8 mouse cellular contexts compared by ENCODE assay signal in genomic region chr16:20620399-20620735, GRCm38 (mm10). TPM values are rescaled to one million over a fixed set of nuclear protein-coding genes. Genes with fewer than 3 reads are reported as not detected.
A peak's percentile ranks its signal among the peaks of the same experiment; 100 is the strongest.
DNase-seq lines count a peak whose midpoint lies in the region; ATAC-seq lines count a peak whose summit lies in the region.

No protein-coding gene starts in this region.

- peak overlapping the region; percentile 100 for H3K4me2 ChIP-seq in heart, embryonic 15.5 days
- peak overlapping the region; percentile 89 for H3K4me2 ChIP-seq in midbrain, embryonic 14.5 days (ENCODE audit: low read length)

- H3K4me1 ChIP-seq in heart, embryonic 15.5 days (replicated peaks): peaks cover 33% of the 10 kb centered on the region
- H3K4me1 ChIP-seq in hindbrain, embryonic 10.5 days (replicated peaks): peaks cover 40% of the 10 kb centered on the region
- H3K4me1 ChIP-seq in midbrain, embryonic 14.5 days (ENCODE audit: control insufficient read depth, insufficient read depth, low read length): peaks cover 24% of the 10 kb centered on the region

- no peak overlapping the region for H3K27ac ChIP-seq in heart, embryonic 15.5 days
- H3K27ac ChIP-seq in hindbrain, embryonic 10.5 days: peak overlapping the region; percentile 95
- H3K27ac ChIP-seq in midbrain, embryonic 14.5 days (replicated peaks; ENCODE audit: low read depth, low read length): peak overlapping the region; percentile 93

- H3K9ac ChIP-seq in heart, embryonic 15.5 days: no peak overlapping the region
- peak overlapping the region; percentile 83 for H3K9ac ChIP-seq in midbrain, embryonic 14.5 days (replicated peaks; ENCODE audit: low read length)

- DNase-seq in heart, adult 8-10 months (ENCODE audit: low spot score): no peak
- peak; percentile 35 for DNase-seq in R1 (ENCODE audit: low read depth, low spot score)
- DNase-seq in hindbrain, embryonic 10.5 days (ENCODE audit: low spot score): no peak
- DNase-seq in midbrain, embryonic 14.5 days: peak; percentile 53
- no peak for DNase-seq in layer of hippocampus, postnatal 14 days (ENCODE audit: low spot score in 2 of 2)
- DNase-seq in c-Kit-positive CD71-positive TER-119-positive erythroid progenitor cells, embryonic 14.5 days (ENCODE audit: low spot score): no peak
- DNase-seq in adrenal gland, postnatal 25 days: no peak

- H3K27me3 ChIP-seq in heart, embryonic 15.5 days: peaks cover 64% of the 10 kb centered on the region
- peaks cover 26% of the 10 kb centered on the region for H3K27me3 ChIP-seq in hindbrain, embryonic 10.5 days (ENCODE audit: insufficient read depth, poor library complexity, severe bottlenecking)
- no peaks in the 10 kb centered on the region for H3K27me3 ChIP-seq in midbrain, embryonic 14.5 days (ENCODE audit: control insufficient read depth, insufficient read depth, low read length)

- 2% methylated on average over 9 of the region's 9 CpGs for WGBS in heart, embryonic 15.5 days
- WGBS in hindbrain, embryonic 10.5 days: 1% methylated on average over 9 of the region's 9 CpGs
- 1% methylated on average over 9 of the region's 9 CpGs for WGBS in midbrain, embryonic 14.5 days

- H3K4me3 ChIP-seq in heart, embryonic 15.5 days: peak overlapping the region; percentile 69
- H3K4me3 ChIP-seq in hindbrain, embryonic 10.5 days: peak overlapping the region; percentile 80
- peak overlapping the region; percentile 82 for H3K4me3 ChIP-seq in midbrain, embryonic 14.5 days (replicated peaks; ENCODE audit: low read depth, low read length)

- no peak for ATAC-seq in heart, embryonic 15.5 days (replicated peaks; ENCODE audit: insufficient number of reproducible peaks, insufficient read depth, low FRiP score, low read depth)
- peak; percentile 6; the same call in 1 of the 2 replicates for ATAC-seq in midbrain, embryonic 14.5 days (ENCODE audit: low FRiP score, low TSS enrichment)

- H3K36me3 ChIP-seq in heart, embryonic 15.5 days: no peaks in the 10 kb centered on the region
- H3K36me3 ChIP-seq in hindbrain, embryonic 10.5 days: peaks cover 16% of the 10 kb centered on the region
- H3K36me3 ChIP-seq in midbrain, embryonic 14.5 days (ENCODE audit: control insufficient read depth, insufficient read depth, low read length): 0 out of 2 replicates have a peak, but pooled peaks cover 4% of the 10 kb centered on the region

- no peaks in the 10 kb centered on the region for H3K9me3 ChIP-seq in heart, embryonic 15.5 days (replicated peaks)
- no peaks in the 10 kb centered on the region for H3K9me3 ChIP-seq in hindbrain, embryonic 10.5 days
- H3K9me3 ChIP-seq in midbrain, embryonic 14.5 days (ENCODE audit: control insufficient read depth, low read length): no peaks in the 10 kb centered on the region

RNA-seq across cellular contexts. Expression of gene Camk2n2, which starts 0.7 kb away (rescaled TPM):
- polyA plus RNA-seq in heart, embryonic 15.5 days (2015; fragmentation: Nextera tagmentation; extraction: Ambion mirVana): 0.31 and 0.46 TPM in 2 replicates
- total RNA-seq in heart, adult 8-10 months (2022): 1 to 10 TPM in 3 of 4 experiments, under 1 TPM in 1; 0.79 to 1.7 (median 1.3) TPM
- polyA plus RNA-seq in hindbrain, embryonic 10.5 days (2016; fragmentation: Nextera tagmentation; extraction: Ambion mirVana): 2.6 and 4.2 TPM in 2 replicates
- polyA plus RNA-seq in midbrain, embryonic 14.5 days (2014; fragmentation: Nextera tagmentation; extraction: Ambion mirVana): 35.6 and 54.4 TPM in 2 replicates
- 100 to 1,000 TPM; 118 to 125 TPM for total RNA-seq in layer of hippocampus, postnatal 14 days (2021)
- 15.8 and 27.8 TPM in 2 replicates for total RNA-seq in adrenal gland, postnatal 25 days (2021)

RNA-seq across cellular contexts. Expression of gene Alg3, which starts 8.8 kb away (rescaled TPM):
- polyA plus RNA-seq in heart, embryonic 15.5 days (2015; fragmentation: Nextera tagmentation; extraction: Ambion mirVana): 23.6 and 30.7 TPM in 2 replicates
- 10 to 100 TPM in 1 of 4 experiments, 1 to 10 TPM in 3; 7.3 to 11.2 (median 8.9) TPM for total RNA-seq in heart, adult 8-10 months (2022)
- polyA plus RNA-seq in hindbrain, embryonic 10.5 days (2016; fragmentation: Nextera tagmentation; extraction: Ambion mirVana): 59.2 and 61.3 TPM in 2 replicates
- polyA plus RNA-seq in midbrain, embryonic 14.5 days (2014; fragmentation: Nextera tagmentation; extraction: Ambion mirVana): 43.4 and 46.3 TPM in 2 replicates
- 10 to 100 TPM; 12.3 to 14.1 TPM for total RNA-seq in layer of hippocampus, postnatal 14 days (2021)
- 26.2 and 41.4 TPM in 2 replicates for total RNA-seq in adrenal gland, postnatal 25 days (2021)

RNA-seq across cellular contexts. Expression of gene Gm49333, which starts 9.0 kb away (rescaled TPM):
- polyA plus RNA-seq in heart, embryonic 15.5 days (2015; fragmentation: Nextera tagmentation; extraction: Ambion mirVana): not detected in 2 replicates
- total RNA-seq in heart, adult 8-10 months (2022): not detected
- polyA plus RNA-seq in hindbrain, embryonic 10.5 days (2016; fragmentation: Nextera tagmentation; extraction: Ambion mirVana): 0.18 TPM in 1 of 2 replicates, not detected in the other
- not detected in 2 replicates for polyA plus RNA-seq in midbrain, embryonic 14.5 days (2014; fragmentation: Nextera tagmentation; extraction: Ambion mirVana)
- total RNA-seq in layer of hippocampus, postnatal 14 days (2021): not detected
- total RNA-seq in adrenal gland, postnatal 25 days (2021): not detected in 2 replicates

RNA-seq across cellular contexts. Expression of gene Eef1akmt4, which starts 9.0 kb away (rescaled TPM):
- polyA plus RNA-seq in heart, embryonic 15.5 days (2015; fragmentation: Nextera tagmentation; extraction: Ambion mirVana): 13.4 and 17.6 TPM in 2 replicates
- total RNA-seq in heart, adult 8-10 months (2022): 1 to 10 TPM; 5.9 to 8.2 (median 7.6) TPM
- 33.4 and 38.8 TPM in 2 replicates for polyA plus RNA-seq in hindbrain, embryonic 10.5 days (2016; fragmentation: Nextera tagmentation; extraction: Ambion mirVana)
- 10.5 and 12.0 TPM in 2 replicates for polyA plus RNA-seq in midbrain, embryonic 14.5 days (2014; fragmentation: Nextera tagmentation; extraction: Ambion mirVana)
- 1 to 10 TPM; 1.7 to 3.6 TPM for total RNA-seq in layer of hippocampus, postnatal 14 days (2021)
- total RNA-seq in adrenal gland, postnatal 25 days (2021): 7.2 and 9.1 TPM in 2 replicates

RNA-seq across cellular contexts. Expression of gene Ece2, which starts 9.3 kb away (rescaled TPM):
- polyA plus RNA-seq in heart, embryonic 15.5 days (2015; fragmentation: Nextera tagmentation; extraction: Ambion mirVana): 0.93 and 1.5 TPM in 2 replicates
- total RNA-seq in heart, adult 8-10 months (2022): under 1 TPM; 0.63 to 0.90 (median 0.73) TPM
- 4.2 TPM in 2 replicates for polyA plus RNA-seq in hindbrain, embryonic 10.5 days (2016; fragmentation: Nextera tagmentation; extraction: Ambion mirVana)
- 8.5 and 11.9 TPM in 2 replicates for polyA plus RNA-seq in midbrain, embryonic 14.5 days (2014; fragmentation: Nextera tagmentation; extraction: Ambion mirVana)
- total RNA-seq in layer of hippocampus, postnatal 14 days (2021): 10 to 100 TPM; 27.2 to 30.8 TPM
- total RNA-seq in adrenal gland, postnatal 25 days (2021): 11.4 and 15.0 TPM in 2 replicates

Comparison
In these comparisons a context has a peak if more than half of its experiments do, and no peak if none do; other contexts are left out.
1. DNase-seq: peak in R1 (single experiment) and midbrain, embryonic 14.5 days (single experiment); none in heart, adult 8-10 months (single experiment), hindbrain, embryonic 10.5 days (single experiment), layer of hippocampus, postnatal 14 days (0 of 2), c-Kit-positive CD71-positive TER-119-positive erythroid progenitor cells, embryonic 14.5 days (single experiment) and adrenal gland, postnatal 25 days (single experiment).
2. Peak in every context shown above with its lines, with median percentiles within 50 percentile points of each other: H3K4me3 ChIP-seq.